Mouse (Mus musculus): ENCODE data around the gene Traf1.

Traf1 gene

GRCm38 (mm10) chr2:34903652-34904405 lies 57.7 kb downstream of the Traf1 start:
- CTCF ChIA-PET = interaction anchor here (0.9 kb wide), 1 partner anchor 120 kb away, joined by 3 read pairs; no protein-coding TSS in a partner anchor

GRCm38 (mm10) chr2:34903191-34903590 lies 58.4 kb downstream of the Traf1 start:
- CTCF ChIA-PET = interaction anchor here (0.8 kb wide), 1 partner anchor 33 kb away, joined by 3 read pairs; no protein-coding TSS in a partner anchor

- CTCF ChIA-PET = interaction anchor here (0.8 kb wide), 1 partner anchor 32 kb away, joined by 3 read pairs; no protein-coding TSS in a partner anchor
Observed at GRCm38 (mm10) chr2:34902731-34903130, 58.8 kb downstream of the Traf1 start.

- CTCF ChIA-PET = interaction anchor here (0.5 to 0.8 kb wide), 2 partner anchors 16 to 59 kb away, joined by 3 to 9 read pairs; no protein-coding TSS in a partner anchor
Observed at GRCm38 (mm10) chr2:34901726-34902125, 59.8 kb downstream of the Traf1 start.

- CTCF ChIA-PET = no interaction called here
Observed at GRCm38 (mm10) chr2:34900412-34900811, 61.2 kb downstream of the Traf1 start.

GRCm38 (mm10) chr2:34899682-34900081 lies 61.9 kb downstream of the Traf1 start:
- CTCF ChIA-PET = no interaction called here

GRCm38 (mm10) chr2:34897820-34898219 lies 63.8 kb downstream of the Traf1 start:
- CTCF ChIA-PET = no interaction called here

GRCm38 (mm10) chr2:34896821-34897460 lies 64.6 kb downstream of the Traf1 start:
- CTCF ChIA-PET = no interaction called here

GRCm38 (mm10) chr2:34895503-34896113 lies 66.0 kb downstream of the Traf1 start:
- CTCF ChIA-PET = no interaction called here

GRCm38 (mm10) chr2:34893950-34894349 lies 67.6 kb downstream of the Traf1 start:
- CTCF ChIA-PET = no interaction called here
